Mouse (Mus musculus) embryo, embryonic 9.5 days (tissue): Measurements from ENCODE around the gene Wwp2.

ENCODE experiments used
- DNase-seq: peaks from one replicate; pipeline ENCODE4 v3.0.0-alpha.2; 2017; ENCODE audit errors: extremely low spot score

Gene Wwp2

GRCm38 (mm10) chr8:107435962-107436831, at the start of gene Wwp2:
Wwp2 (plus strand) TSS chr8:107436365.
- DNase-seq: peak; percentile 81

DNA sequence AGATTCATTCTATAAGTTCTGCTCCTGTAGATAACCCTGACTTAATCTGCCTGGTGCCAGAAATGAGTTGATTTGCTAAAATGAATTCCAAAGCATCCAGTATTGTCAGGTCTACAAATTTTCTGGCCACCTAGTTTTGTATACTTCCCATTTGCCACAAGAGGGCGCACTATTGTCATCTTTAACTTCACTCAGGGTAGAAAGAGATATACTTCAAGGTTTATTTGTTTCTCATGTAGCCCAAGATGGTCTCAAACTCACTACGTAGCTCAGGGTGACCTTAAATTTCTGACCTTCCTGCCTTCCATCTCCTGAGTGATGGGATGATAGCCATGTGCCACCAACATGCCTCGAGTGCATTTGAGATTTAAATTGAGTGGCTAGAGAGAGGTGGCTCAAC, 49.5 kb upstream of the Wwp2 start:
- peak; percentile 22 for DNase-seq

DNA sequence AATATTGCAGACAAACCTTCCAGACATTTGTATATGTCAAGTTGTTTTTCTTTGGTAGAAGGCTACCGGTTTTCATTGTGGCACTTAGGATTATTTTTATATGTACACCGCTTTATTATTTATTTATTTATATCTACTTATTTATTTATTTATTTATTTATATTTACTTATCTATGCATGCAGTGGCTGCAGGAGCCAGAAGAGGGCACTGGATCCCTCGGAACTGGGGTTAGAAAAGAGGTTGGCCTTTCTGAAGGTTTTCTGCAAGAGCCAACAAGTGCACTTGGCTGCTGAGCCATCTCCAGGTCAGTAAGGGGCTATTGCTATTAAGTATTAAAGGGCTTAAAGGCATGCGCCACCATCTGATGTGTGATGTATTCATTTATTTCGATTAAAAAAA, 48.3 kb upstream of the Wwp2 start:
- no peak for DNase-seq

DNA sequence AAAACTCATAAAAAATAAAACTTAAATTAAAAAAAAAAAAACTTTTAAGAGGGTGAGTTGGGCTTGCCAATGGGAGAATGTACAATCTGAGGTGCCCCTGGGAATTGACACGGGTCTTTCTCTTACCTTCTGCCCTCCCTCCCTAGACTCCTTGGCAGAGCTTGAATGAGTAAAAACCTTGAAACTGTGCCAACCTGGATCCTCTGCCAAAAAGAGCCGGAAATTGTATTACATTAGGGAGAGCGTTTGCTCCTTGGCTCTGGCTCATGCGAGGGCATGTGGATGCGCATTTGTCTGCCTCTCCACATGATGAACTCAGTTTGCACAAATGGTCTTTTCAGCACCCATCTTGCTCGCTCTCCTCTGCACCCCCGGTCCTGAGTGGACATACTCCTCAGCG, 46.6 kb upstream of the Wwp2 start:
- no peak for DNase-seq

GRCm38 (mm10) chr8:107390476-107391135, 45.6 kb upstream of the Wwp2 start:
- DNase-seq: no peak

DNA sequence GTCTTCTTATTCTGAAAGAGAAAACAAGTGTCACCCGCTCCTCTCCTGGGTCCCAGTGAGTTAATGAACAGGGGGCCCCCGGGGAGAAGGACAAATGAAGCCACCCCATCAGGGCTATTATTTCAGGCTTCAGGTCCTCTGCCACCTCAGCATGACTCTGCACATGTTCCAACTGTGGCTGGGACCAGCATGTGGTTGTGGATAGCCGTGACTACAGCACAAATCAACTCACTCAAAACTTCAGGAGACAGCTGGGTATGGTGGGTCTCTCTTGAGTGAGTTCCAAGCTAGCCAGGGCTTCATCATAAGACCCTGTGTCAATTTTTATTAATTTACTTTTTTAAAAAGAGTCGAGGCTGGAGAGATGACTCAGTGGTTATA, 45.0 kb upstream of the Wwp2 start:
- no peak for DNase-seq

DNA sequence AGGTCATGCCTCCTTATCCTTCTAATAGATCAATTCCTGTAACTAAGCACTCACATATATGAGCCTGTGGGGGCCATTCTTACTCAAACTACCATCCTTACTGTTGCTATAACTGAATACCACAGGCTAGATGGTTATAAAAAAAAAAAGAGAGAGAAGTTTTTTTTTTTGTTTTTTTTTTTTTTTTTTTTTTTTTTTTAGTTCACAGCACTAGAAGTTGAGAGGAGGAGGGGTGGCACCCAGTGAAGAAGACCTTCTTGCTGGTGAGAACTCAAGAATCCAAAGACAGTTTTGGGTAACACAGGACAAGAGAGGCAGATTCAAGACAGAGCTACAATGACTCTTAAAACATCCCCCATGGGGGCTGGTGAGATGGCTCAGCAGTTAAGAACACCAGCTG, 40.8 kb upstream of the Wwp2 start:
- no peak for DNase-seq

DNA sequence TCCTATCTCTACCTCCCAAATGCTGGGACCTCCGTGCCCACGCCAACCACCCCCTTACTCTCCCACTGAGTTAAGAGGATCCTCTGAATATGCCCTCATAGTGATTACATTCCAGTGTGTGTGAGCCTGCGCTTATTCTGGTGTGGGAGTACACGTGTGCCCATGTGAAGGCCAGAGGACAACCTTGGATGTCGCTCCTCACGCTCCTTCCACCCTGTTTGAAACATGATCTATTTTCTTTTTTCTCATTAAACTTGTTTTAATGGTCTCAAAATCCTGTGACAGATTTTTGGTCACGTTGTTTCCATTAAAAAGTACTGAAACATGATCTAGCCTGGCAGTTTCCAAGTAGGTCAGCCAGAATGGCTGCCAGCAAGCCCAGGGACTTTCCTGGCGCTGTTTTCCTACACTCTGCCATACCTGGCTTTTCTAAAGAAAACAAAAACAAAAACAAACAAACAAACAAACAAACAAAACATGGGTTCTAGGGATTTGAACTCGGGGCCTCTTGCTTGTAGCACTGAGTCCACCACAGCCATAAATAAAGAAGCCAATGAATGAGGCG, 40.0 kb upstream of the Wwp2 start:
- no peak for DNase-seq

GRCm38 (mm10) chr8:107397665-107398064, 38.5 kb upstream of the Wwp2 start:
- DNase-seq: no peak

- no peak for DNase-seq
These were observed 36.7 kb upstream of the Wwp2 start for GRCm38 (mm10) chr8:107399495-107399894.

- no peak for DNase-seq
These were observed 34.3 kb upstream of the Wwp2 start for GRCm38 (mm10) chr8:107401866-107402265.

DNA sequence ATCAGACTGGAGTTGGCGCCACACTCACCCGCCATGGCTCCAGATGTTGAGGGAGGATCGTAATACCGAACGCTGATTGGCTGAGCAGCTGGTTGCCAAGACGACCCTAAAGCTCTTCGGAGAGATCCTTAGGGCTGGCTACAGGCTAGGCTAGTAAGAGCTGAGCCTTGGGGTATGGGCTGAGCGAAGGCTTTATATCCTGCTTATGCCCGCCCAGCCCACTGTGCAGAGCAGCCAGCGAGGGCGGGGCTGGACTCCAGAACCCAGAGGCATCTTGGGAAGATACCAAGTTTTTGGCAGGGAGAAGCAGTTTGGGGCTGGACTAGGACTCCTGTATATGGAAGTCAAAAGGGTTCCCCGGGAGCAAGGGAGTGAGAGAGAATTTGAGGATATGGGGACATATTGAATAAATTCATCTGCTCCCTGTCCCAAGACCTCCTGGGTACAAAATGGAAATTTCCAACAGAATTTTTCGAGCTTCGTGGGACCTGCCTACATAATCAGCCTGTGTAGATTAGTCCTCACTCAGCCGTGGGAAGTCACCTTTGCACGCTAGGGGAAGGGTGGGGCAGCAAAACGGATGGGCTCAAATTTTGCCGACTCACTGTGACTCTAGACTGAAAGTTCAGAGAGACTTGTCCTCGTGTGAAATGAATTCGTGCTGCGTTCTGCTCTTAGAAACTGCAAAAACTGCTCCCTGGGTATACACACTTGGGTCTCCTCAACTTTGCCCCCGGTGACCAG, 33.0 kb upstream of the Wwp2 start, which contains the start of gene Nqo1:
Gene Nqo1, minus strand, starts transcription at position 169 of the 744 bp plus-strand sequence.
- peak; percentile 79 for DNase-seq

DNA sequence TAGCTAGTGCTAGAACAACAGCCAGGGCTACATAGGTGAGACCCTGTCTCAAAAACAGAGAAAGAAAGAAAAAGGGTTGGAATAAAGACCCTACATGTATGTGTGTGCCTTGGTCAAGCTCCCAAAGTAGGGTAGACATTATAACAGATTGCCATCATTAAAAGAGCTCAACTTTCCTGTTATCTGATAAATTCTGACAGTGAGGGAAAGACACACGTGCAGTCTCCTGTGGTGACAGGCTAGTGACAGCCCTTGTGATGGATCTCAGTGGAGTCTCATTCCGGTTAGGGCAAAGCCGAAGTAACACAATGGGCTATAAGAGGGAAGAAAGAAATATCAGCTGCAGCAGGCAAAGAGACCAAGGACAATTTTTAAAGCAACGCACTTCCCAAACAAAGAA, 32.1 kb upstream of the Wwp2 start:
- DNase-seq: no peak

- DNase-seq: no peak
These were observed 30.2 kb upstream of the Wwp2 start for GRCm38 (mm10) chr8:107405935-107406334.

DNA sequence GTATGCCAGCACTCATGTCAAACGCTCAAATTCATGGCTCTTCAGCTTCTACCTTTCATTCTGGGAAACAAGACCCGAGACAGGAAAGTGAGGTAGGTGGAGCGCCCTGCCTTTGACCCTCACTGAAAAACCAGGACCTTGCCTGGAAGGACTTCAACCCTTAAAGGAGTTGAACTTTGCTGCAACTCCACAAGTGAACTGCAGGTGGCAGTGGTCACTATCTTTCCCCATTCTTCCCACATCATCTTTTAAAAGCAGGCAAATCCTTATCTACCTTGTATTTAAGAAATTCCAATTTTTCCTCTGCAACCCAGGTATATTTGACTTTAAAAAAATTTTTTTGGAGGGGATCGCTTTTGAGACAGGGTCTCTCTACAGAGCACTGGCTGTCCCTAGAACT, 24.8 kb upstream of the Wwp2 start:
- DNase-seq: no peak

- DNase-seq: no peak
These were observed 23.6 kb upstream of the Wwp2 start for GRCm38 (mm10) chr8:107412552-107412951.

DNA sequence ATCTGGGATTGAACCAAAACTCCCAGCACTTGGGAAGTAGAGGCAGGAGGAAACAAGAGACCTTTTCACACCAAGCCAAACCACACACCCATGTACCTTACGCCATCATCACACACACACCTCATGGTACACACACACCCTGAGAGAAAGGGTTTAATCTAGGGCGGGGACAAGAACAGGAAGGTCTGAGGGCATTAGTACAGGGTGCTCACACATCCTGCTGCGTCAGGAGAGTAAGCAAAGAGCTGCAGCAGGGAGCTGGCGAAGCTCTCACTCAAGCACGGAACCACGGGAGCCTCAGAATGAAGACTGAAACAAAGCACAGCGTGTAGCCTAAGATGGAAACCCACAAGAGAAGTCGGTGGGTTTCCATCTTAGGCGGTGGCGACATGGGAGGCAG, 22.3 kb upstream of the Wwp2 start:
- DNase-seq: no peak

DNA sequence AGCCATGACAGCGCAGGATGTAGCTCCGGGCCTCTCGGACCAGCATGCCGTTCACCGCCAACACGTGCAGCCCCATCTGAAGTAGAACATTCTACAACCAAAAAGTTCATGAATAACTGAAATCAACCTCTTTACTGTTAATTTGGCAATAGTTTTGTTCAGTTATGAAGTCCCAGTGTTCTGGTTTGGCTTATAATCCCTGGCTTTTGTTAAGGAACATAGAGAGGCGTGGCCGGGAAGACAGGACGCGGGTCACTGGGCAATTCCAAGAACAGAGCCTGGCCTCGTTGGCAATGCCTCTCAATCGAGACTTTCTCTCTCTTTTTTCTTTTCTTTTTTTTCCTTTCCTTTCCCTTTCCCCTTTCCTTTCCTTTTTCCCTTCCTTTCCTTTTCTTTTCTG, 19.2 kb upstream of the Wwp2 start:
- no peak for DNase-seq

- no peak for DNase-seq
These were observed 12.0 kb upstream of the Wwp2 start for GRCm38 (mm10) chr8:107424176-107424575.

DNA sequence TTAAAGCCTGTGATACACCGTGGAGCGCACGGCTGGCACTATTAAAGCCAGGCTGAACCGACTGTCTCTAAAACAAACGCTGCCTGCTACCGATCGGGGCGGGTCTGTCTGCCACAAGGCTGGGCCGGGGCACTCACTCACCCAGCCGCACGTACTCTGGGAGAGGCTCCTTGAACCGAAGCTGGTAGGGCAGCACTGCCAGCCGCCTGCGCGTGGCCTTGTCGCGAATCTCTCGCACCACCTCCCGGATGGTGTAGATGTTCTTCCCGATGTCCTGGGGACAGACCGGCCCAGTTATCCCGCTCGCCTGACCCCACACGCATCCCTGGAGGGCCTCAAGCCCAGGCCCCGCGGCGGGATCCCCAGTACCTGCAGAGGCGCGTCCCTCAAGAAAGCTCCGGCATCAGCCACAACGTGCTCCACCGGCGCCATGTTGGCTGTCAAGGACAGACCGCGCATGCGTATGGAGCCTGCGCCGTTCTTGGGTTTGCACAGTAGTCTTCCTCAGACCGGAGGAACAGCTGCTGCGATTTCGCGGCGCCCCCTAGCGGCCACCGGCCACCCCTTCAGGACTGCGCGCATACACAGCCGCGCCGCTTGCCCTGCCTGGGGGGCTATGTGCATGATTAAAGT, 11.5 kb upstream of the Wwp2 start, which contains the start of gene Nob1:
Gene Nob1, minus strand, starts transcription at position 455 of the 633 bp plus-strand sequence.
- peak; percentile 95 for DNase-seq

DNA sequence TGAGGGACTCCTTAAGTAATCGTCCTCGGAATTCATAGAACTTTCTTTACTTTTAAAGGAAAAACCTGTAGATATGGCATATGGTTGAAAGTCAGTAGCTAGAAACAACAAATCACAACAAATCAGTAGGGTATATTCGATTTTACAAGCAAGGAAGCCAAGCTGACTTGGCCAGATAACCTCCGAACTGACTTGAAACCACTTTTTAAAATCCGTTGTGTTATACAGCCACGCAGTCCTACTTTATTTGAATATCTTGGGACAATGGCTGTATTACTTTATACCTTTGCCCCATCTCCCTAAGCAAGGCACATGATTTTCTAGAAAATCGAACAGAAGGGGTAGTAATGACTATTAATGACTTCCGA, 11.0 kb upstream of the Wwp2 start:
- DNase-seq: no peak

DNA sequence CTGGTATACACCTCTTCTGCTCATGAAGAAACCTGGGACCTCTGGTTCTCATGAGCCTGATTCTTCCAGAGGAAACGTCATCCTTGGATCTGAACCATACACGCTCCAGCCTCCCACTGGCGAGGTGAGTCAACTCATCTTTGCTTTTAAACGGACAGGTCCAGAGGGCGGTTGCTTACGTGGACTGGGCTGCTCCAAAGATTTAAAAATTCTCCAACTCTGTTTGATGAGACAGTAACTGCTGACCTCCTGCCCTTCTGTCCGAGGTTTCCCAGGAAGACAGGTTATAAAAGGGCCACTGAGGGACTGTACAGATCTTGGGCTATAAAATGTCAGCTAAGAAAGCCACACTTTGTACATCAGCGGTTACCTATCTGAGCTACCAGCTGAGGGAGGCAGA, 5.3 kb upstream of the Wwp2 start:
- no peak for DNase-seq
